Mouse (Mus musculus) neural tube, embryonic 11.5 days (tissue): ENCODE results near the gene Fam228a. TPM values are rescaled to one million over a fixed set of nuclear protein-coding genes. Genes with fewer than 3 reads are reported as not detected.
"Not testable (repeated sequence)": the region's sequence is repeated elsewhere in the genome, so short reads cannot be mapped to it uniquely, and the experiment has no call there.

Experiments
- ATAC-seq: fragments of 200-750 bp; cut with Nextera tagmentation; 2 replicates; pipeline ENCODE4 v1.8.0; 2017; ENCODE audit warnings: moderate number of reproducible peaks, mild to moderate bottlenecking, moderate TSS enrichment, moderate library complexity; ENCODE audit not compliant: insufficient read depth, low FRiP score, low TSS enrichment
- DNase-seq: peaks from one replicate; pipeline ENCODE4 v3.0.0-alpha.2; 2015; ENCODE audit warnings: low spot score
- H3K27ac ChIP-seq: fragments of 300-500 bp; sonication (generic); 2 replicates; pipeline ENCODE4 v1.5.1; 2014; ENCODE audit warnings: low read depth, mild to moderate bottlenecking, low read length
- H3K27me3 ChIP-seq: fragments of 300-500 bp; sonication (generic); 2 replicates; pipeline ENCODE4 v1.6.1; 2014; ENCODE audit warnings: mild to moderate bottlenecking, low read length, mixed read lengths; ENCODE audit not compliant: control insufficient read depth, insufficient read depth
- H3K36me3 ChIP-seq: fragments of 300-500 bp; sonication (generic); 2 replicates; pipeline ENCODE4 v1.6.1; 2014; ENCODE audit warnings: mild to moderate bottlenecking, low read length, moderate library complexity, mixed read lengths; ENCODE audit not compliant: control insufficient read depth, insufficient read depth
- H3K4me1 ChIP-seq: fragments of 300-500 bp; sonication (generic); 2 replicates; pipeline ENCODE4 v1.6.1; 2014; ENCODE audit warnings: low read length, mixed read lengths; ENCODE audit not compliant: control insufficient read depth, insufficient read depth
- H3K4me2 ChIP-seq: fragments of 300-500 bp; sonication (generic); 2 replicates; pipeline ENCODE4 v1.6.1; 2014; ENCODE audit warnings: low read depth, mild to moderate bottlenecking, moderate library complexity
- H3K4me3 ChIP-seq: fragments of 300-500 bp; sonication (generic); 2 replicates; pipeline ENCODE4 v1.5.1; 2014; ENCODE audit warnings: low read depth, low read length
- H3K9ac ChIP-seq: fragments of 300-500 bp; sonication (generic); 2 replicates; pipeline ENCODE4 v1.6.1; 2014; ENCODE audit warnings: mild to moderate bottlenecking, low read length
- H3K9me3 ChIP-seq: fragments of 300-500 bp; sonication (generic); 2 replicates; pipeline ENCODE4 v1.6.1; 2016; ENCODE audit warnings: low read length; ENCODE audit not compliant: control insufficient read depth
- WGBS: fragments of 180-500 bp; shearing (Covaris S2); extraction: QIAGEN DNeasy Blood & Tissue Kit; methylation state at CpG from one replicate; pipeline ENCODE4 v1.1.7; 2014; 5-methylcytosine and 5-hydroxymethylcytosine counted together
- polyA plus RNA-seq: library from polyadenylated mRNA; unstranded; fragments of >200 nt; fragmentation: Nextera tagmentation; extraction: Ambion mirVana; gene quantifications from 2 replicates; pipeline ENCODE4 v1.2.1, GENCODE M21; 2014

Gene Fam228a
- polyA plus RNA-seq, result 0.49 TPM in 1 of 2 replicates, not detected in the other

DNA sequence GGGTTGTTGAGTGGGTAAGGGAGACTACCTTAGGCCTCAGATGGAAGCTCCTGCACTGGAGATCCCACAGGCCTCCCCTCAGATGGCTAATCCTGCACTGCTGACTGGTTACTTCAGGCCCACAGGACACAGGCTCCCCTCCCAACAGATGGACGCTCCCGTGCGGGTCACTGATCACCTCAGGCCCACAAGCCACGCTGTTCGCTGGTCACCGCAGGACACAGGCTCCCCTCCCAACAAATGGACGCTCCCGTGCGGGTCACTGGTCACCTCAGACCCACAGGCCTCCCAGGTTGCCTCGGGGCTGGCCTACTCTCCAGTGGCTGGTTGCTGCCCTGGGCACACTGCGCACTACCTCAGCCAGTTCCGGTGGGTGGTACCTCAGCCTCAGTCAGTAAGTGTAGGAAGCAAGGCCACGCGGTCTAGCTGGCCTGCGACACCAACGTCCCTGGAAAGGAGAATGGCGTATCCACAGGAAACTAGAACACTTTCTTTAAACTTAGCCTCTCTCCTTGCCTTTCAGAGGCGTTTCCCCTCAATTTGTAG, at the start of gene Fam228a:
Gene Fam228a, minus strand, starts transcription at position 400 of the 546 bp plus-strand sequence.
- Histone ChIP-seq H3K9me3 (no peaks in the 10 kb centered on the region), H3K27ac (no peak within 1 kb of the TSS), H3K9ac (no peak within 1 kb of the TSS), H3K36me3 (no peaks in the 10 kb centered on the region), H3K4me1 (no peaks in the 10 kb centered on the region), H3K4me3 (no peak within 1 kb of the TSS), H3K4me2 (no peak within 1 kb of the TSS), H3K27me3 (no peaks in the 10 kb centered on the region)
- no peak for ATAC-seq
- no peak for DNase-seq
- WGBS, result 90% methylated on average over 18 of the region's 18 CpGs

DNA sequence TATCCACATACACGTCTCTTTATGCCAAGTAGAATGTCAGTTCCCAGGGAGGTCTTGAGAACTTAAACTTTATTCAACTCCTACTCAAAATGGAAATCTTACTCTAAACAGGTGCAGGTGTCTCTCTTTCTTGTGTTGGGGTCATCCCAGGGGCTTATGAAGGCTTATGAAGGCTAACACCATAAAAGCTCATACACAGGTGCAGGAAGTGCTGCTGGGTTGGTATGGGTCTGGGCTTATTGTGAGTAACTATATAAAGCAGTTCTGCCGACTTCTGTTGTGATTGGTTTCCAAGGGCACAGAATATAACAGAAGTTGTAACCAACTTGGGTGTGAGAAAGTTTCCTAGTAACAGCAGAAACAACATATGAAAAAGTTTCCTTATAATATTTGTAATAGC, 46.2 kb upstream of the Fam228a start:
- no peak overlapping the region for H3K4me2 ChIP-seq
- no peak overlapping the region for H3K27ac ChIP-seq
- H3K36me3 ChIP-seq, result no peaks in the 10 kb centered on the region
- H3K9ac ChIP-seq, result no peak overlapping the region
- WGBS, result 80% methylated on average over 2 of the region's 2 CpGs
- H3K27me3 ChIP-seq, result no peaks in the 10 kb centered on the region
- no peaks in the 10 kb centered on the region for H3K4me1 ChIP-seq
- H3K9me3 ChIP-seq, result no peaks in the 10 kb centered on the region
- H3K4me3 ChIP-seq, result no peak overlapping the region
- no peak for DNase-seq
- no peak for ATAC-seq

DNA sequence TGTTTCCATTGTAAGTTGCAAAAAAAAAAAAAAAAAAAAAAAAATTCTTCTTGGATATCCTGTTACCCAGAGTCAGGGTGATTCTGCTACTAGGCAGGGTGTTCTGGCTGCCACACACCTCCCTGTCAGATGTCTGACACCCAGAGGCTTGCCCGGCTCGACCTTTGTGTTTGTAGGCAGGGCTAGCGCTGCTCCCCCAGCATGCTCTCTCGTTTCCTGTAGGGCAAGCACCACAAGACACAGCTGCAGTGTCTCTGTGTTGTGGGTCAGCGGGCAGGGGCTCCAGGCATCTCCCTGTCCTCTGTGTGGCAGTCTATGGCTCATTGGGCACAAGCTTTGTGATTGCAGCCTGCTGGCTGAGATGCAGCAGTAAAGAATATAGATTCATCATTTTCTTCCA, 45.4 kb upstream of the Fam228a start:
- no peaks in the 10 kb centered on the region for H3K36me3 ChIP-seq
- no peaks in the 10 kb centered on the region for H3K27me3 ChIP-seq
- no peak overlapping the region for H3K9ac ChIP-seq
- peak; percentile 10 for DNase-seq
- H3K9me3 ChIP-seq, result no peaks in the 10 kb centered on the region
- H3K4me1 ChIP-seq, result no peaks in the 10 kb centered on the region
- H3K4me3 ChIP-seq, result no peak overlapping the region
- ATAC-seq, result no peak
- no peak overlapping the region for H3K27ac ChIP-seq
- 65% methylated on average over 5 of the region's 5 CpGs for WGBS
- H3K4me2 ChIP-seq, result no peak overlapping the region

DNA sequence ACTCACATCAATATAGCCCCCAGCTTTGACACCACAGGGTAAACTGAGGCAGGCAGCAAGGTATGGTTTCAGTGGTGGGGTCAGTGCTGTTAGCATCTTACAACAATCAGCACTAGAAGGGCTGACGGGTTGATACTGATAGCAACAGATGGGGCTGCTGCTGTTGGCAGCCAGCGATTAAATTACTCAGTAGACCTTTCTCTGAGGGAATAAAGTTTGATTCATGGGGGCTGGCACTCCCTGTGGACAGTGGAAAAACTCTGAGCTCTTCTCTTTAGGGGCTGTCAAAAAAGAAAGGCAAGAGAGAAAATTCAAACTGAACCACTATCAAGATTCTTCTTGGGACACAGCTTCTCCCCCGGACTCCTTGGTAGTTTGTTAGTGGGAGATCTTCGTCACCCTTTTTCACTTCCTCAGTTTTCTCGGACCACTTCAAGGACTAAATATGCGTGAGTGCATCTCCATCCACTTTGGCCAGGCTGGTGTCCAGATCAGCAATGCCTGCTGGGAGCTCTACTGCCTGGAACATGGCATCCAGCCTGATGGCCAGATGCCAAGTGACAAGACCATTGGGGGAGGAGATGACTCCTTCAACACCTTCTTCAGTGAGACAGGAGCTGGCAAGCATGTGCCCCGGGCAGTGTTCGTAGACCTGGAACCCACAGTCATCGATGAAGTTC, 43.6 kb upstream of the Fam228a start:
- whole genome bisulfite sequencing, result 90% methylated on average over 9 of the region's 9 CpGs
- not testable (repeated sequence) for ATAC-seq, H3K9ac ChIP-seq, H3K27ac ChIP-seq, H3K4me1 ChIP-seq, H3K36me3 ChIP-seq, DNase-seq, H3K9me3 ChIP-seq, H3K27me3 ChIP-seq, H3K4me2 ChIP-seq, H3K4me3 ChIP-seq

DNA sequence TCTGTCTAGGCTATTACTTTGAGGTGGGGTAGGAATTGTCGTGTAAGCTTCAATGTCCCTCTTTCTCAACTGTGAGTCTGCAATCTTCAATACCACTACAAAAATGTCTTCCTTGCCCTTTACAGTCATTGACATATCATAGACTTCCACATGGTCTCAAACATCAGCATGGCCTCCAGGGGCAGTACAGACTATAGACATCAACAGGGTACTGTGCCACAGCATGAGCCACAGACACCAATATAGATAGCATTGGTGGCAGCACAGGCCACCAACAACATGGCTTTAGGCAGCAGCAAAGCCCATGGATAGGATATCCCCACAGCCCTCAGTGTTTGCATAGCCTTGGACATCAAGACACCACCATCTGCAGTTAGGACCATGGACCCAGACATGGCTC, 43.0 kb upstream of the Fam228a start:
- no peak overlapping the region for H3K27ac ChIP-seq
- WGBS, result 86% methylated on average over 1 of the region's 1 CpGs
- no peaks in the 10 kb centered on the region for H3K4me1 ChIP-seq
- no peak overlapping the region for H3K4me3 ChIP-seq
- H3K9me3 ChIP-seq, result no peaks in the 10 kb centered on the region
- no peak overlapping the region for H3K9ac ChIP-seq
- DNase-seq (no peak), ATAC-seq (no peak)
- H3K36me3 ChIP-seq, result no peaks in the 10 kb centered on the region
- H3K27me3 ChIP-seq, result no peaks in the 10 kb centered on the region
- no peak overlapping the region for H3K4me2 ChIP-seq

DNA sequence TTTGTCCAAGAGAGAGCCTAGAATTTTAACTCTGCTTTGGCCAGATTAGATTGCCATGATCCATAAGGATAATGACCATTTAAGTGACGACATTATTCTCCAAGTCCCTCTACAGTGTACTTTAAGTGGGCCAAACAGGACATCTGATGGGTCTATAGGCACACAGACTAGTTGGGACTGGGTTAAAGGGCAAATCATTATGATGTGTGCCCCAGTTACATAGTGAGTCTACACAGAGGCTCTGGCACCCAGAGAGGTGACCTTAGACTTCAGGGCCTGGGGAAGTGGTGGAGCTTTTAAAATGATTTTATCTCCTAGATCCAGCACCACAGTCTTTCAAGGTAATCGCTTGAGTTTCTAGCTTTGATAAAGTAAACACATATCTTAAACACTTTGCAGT, 42.0 kb upstream of the Fam228a start:
- no peak for ATAC-seq
- Histone ChIP-seq H3K4me3 (no peak overlapping the region), H3K9me3 (no peaks in the 10 kb centered on the region), H3K27ac (no peak overlapping the region), H3K4me2 (no peak overlapping the region), H3K4me1 (no peaks in the 10 kb centered on the region), H3K9ac (no peak overlapping the region), H3K36me3 (no peaks in the 10 kb centered on the region), H3K27me3 (no peaks in the 10 kb centered on the region)
- 64% methylated on average over 2 of the region's 2 CpGs for WGBS
- no peak for DNase-seq

DNA sequence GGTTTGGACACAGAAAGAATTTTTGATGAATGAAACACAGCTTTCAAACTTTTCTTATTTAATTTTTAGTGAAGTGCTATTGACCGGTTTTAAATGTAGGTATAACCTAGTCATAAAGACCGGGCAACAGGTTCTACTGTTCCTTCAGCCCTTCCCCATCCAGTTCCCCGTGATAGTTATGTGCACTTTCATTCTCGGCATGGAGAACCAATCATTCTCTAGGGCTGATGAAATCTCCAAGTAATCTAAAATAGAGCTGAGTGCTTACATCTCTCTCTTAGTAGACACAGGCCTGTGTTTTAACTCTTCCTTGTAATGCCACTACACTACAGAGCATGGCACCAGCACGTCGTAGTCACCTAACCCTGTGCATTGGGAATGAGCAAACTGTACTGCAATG, 39.5 kb upstream of the Fam228a start:
- ATAC-seq, result no peak
- H3K27me3 ChIP-seq, result no peaks in the 10 kb centered on the region
- 92% methylated on average over 6 of the region's 6 CpGs for WGBS
- no peaks in the 10 kb centered on the region for H3K4me1 ChIP-seq
- no peak overlapping the region for H3K9ac ChIP-seq
- H3K4me2 ChIP-seq, result no peak overlapping the region
- DNase-seq, result no peak
- H3K36me3 ChIP-seq, result no peaks in the 10 kb centered on the region
- H3K4me3 ChIP-seq, result no peak overlapping the region
- no peaks in the 10 kb centered on the region for H3K9me3 ChIP-seq
- H3K27ac ChIP-seq, result no peak overlapping the region

DNA sequence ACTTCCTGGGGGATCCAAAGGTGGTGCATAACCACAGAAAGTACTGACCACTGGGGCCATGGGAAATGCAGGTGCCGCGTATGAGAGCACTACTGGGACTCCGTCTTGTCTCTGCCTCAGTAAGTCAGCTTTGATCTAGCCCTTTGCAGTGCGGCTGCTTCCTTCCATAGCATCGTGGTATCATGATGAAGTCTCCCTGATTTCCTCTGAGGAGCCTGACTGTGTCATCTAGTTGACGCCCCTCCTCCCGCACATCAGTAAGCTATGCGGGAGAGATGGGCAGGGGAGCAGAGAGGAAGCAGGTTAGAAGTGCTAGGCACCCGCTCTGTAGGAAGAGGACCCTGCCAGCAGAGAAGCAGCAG, 37.3 kb upstream of the Fam228a start:
- Histone ChIP-seq H3K4me3 (no peak overlapping the region), H3K4me1 (no peaks in the 10 kb centered on the region), H3K27ac (no peak overlapping the region), H3K4me2 (no peak overlapping the region), H3K9ac (no peak overlapping the region), H3K27me3 (no peaks in the 10 kb centered on the region), H3K9me3 (no peaks in the 10 kb centered on the region), H3K36me3 (no peaks in the 10 kb centered on the region)
- WGBS, result 81% methylated on average over 9 of the region's 9 CpGs
- DNase-seq (no peak), ATAC-seq (no peak)

DNA sequence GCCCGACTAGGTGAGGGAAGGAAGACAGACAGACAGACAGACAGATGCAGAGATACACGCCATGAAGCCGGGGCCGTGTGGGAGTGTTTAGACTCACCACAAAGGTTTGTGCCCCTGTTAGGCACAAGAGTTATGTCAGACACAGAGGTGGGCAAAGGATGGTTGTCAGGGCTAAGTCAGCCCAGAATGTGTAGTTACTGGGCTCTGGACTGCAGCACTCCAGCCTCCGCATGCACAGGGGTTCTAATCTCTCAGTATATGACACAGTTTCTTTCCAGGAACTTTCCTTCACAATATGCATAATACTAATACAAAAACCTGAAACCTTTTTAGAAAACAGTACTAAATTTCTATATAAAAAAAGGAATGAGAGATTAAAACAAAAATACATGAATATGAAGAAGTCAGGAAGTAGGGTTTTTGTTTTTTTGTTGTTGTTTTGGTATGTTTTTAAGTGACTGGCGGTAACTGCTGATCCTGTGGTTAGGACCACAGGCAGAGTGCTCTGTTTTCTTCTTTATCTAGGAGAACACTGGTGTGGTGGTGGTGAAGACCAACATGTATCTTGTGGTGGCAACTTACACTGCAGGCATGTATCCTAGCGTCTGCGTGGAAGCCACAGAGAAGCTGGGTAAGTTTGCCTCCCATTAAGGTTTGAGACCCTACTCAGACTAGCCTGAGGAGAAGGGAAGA, 36.8 kb upstream of the Fam228a start:
- no peaks in the 10 kb centered on the region for H3K9me3 ChIP-seq
- 92% methylated on average over 8 of the region's 8 CpGs for WGBS
- H3K27ac ChIP-seq, result no peak overlapping the region
- H3K4me3 ChIP-seq, result no peak overlapping the region
- no peaks in the 10 kb centered on the region for H3K27me3 ChIP-seq
- no peak overlapping the region for H3K9ac ChIP-seq
- DNase-seq, result no peak
- H3K4me1 ChIP-seq, result no peaks in the 10 kb centered on the region
- no peak for ATAC-seq
- no peak overlapping the region for H3K4me2 ChIP-seq
- H3K36me3 ChIP-seq, result no peaks in the 10 kb centered on the region
